In the genomic region with DNA sequence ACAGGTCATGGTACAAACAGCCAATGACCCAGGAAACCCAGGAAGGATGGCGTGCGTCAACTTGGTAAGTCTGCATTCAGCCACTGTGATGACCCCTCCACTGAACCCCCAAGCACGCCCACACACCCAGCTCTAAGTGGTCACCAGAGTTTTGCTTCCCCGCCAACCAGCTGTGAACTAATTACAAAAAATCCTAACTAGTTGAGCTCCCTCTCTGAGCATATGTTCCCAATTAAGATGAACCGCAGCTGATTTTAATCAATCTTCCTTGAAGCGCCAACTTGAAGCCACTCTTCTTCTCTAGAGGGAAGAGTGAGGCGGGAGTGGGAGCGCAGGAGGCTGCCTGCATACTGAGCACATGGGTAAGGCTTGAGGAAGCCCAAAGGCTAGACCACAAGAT, we compare ENCODE assay signal across 24 mouse cellular contexts.
DNase-seq lines count a peak whose midpoint lies in the region; ATAC-seq and TF ChIP-seq lines count a peak whose summit lies in the region.
"Had no signal": no experiment of that assay in that cellular context is flagged by ENCODE, and none has a peak within 500 bp of the region (broad histone marks: within the 10 kb centered on the region; RNA-seq: fewer than 3 reads in every experiment).

No protein-coding gene starts in this region.

- 0 out of 2 replicates have a peak overlapping the region, but pooled peaks have one; percentile 30 for H3K27ac ChIP-seq in forebrain, embryonic 16.5 days (ENCODE audit: low read length)
- no peak overlapping the region for H3K27ac ChIP-seq in forebrain, embryonic 10.5 days
- H3K27ac ChIP-seq in embryonic facial prominence, embryonic 11.5 days (replicated peaks; ENCODE audit: low read depth, low read length): no peak overlapping the region
- peak overlapping the region; percentile 53 for H3K27ac ChIP-seq in limb, embryonic 10.5 days
- H3K27ac ChIP-seq in intestine, postnatal 0 days (ENCODE audit: low read depth, low read length): no peak overlapping the region
- H3K27ac ChIP-seq: gastrocnemius, adult 2 months; hindbrain, embryonic 14.5 days; kidney, postnatal 0 days; liver, embryonic 13.5 days; neural tube, embryonic 12.5 days; stomach, postnatal 0 days had no signal

- H3K4me3 ChIP-seq in forebrain, embryonic 16.5 days (replicated peaks; ENCODE audit: low read length): no peak overlapping the region
- no peak overlapping the region for H3K4me3 ChIP-seq in forebrain, embryonic 10.5 days
- H3K4me3 ChIP-seq in embryonic facial prominence, embryonic 11.5 days (ENCODE audit: low read depth, low read length): no peak overlapping the region
- H3K4me3 ChIP-seq in limb, embryonic 10.5 days: no peak overlapping the region
- H3K4me3 ChIP-seq in intestine, postnatal 0 days (ENCODE audit: low read depth, low read length): no peak overlapping the region
- H3K4me3 ChIP-seq: gastrocnemius, adult 2 months; heart, embryonic 12.5 days; layer of hippocampus, adult 2 months; liver, embryonic 13.5 days; neural tube, embryonic 12.5 days had no signal

- H3K27me3 ChIP-seq in forebrain, embryonic 16.5 days (replicated peaks; ENCODE audit: control insufficient read depth, insufficient read depth, low read length): no peaks in the 10 kb centered on the region
- no peaks in the 10 kb centered on the region for H3K27me3 ChIP-seq in forebrain, embryonic 10.5 days (ENCODE audit: poor library complexity, severe bottlenecking)
- H3K27me3 ChIP-seq in embryonic facial prominence, embryonic 11.5 days (ENCODE audit: control insufficient read depth, insufficient read depth, low read length): no peaks in the 10 kb centered on the region
- no peaks in the 10 kb centered on the region for H3K27me3 ChIP-seq in limb, embryonic 10.5 days (ENCODE audit: low read depth, poor library complexity, severe bottlenecking)
- H3K27me3 ChIP-seq in intestine, postnatal 0 days (replicated peaks; ENCODE audit: control insufficient read depth, insufficient read depth, low read length): no peaks in the 10 kb centered on the region
- H3K27me3 ChIP-seq: heart, embryonic 12.5 days; liver, embryonic 13.5 days; neural tube, embryonic 12.5 days had no signal

- no peaks in the 10 kb centered on the region for H3K36me3 ChIP-seq in forebrain, embryonic 16.5 days (ENCODE audit: control insufficient read depth, insufficient read depth)
- peaks cover 38% of the 10 kb centered on the region for H3K36me3 ChIP-seq in forebrain, embryonic 10.5 days (replicated peaks)
- no peaks in the 10 kb centered on the region for H3K36me3 ChIP-seq in embryonic facial prominence, embryonic 11.5 days (replicated peaks; ENCODE audit: control insufficient read depth, insufficient read depth, low read depth, low read length)
- H3K36me3 ChIP-seq in limb, embryonic 10.5 days: peaks cover 33% of the 10 kb centered on the region
- H3K36me3 ChIP-seq in intestine, postnatal 0 days (ENCODE audit: control insufficient read depth, insufficient read depth): peaks cover 6% of the 10 kb centered on the region; the same call in 1 of the 2 replicates
- H3K36me3 ChIP-seq: neural tube, embryonic 12.5 days had no signal

- H3K4me2 ChIP-seq in forebrain, embryonic 16.5 days (ENCODE audit: low read length): no peak overlapping the region
- no peak overlapping the region for H3K4me2 ChIP-seq in embryonic facial prominence, embryonic 11.5 days (ENCODE audit: low read depth, low read length)
- no peak overlapping the region for H3K4me2 ChIP-seq in intestine, postnatal 0 days (replicated peaks; ENCODE audit: low read depth)
- H3K4me2 ChIP-seq: heart, embryonic 12.5 days; hindbrain, embryonic 14.5 days; liver, embryonic 13.5 days; lung, embryonic 14.5 days; neural tube, embryonic 12.5 days had no signal

- H3K9ac ChIP-seq in forebrain, embryonic 16.5 days (replicated peaks; ENCODE audit: low read depth, low read length): no peak overlapping the region
- no peak overlapping the region for H3K9ac ChIP-seq in embryonic facial prominence, embryonic 11.5 days (replicated peaks; ENCODE audit: low read length)
- H3K9ac ChIP-seq in intestine, postnatal 0 days (ENCODE audit: low read depth, low read length): no peak overlapping the region
- H3K9ac ChIP-seq: heart, embryonic 12.5 days; hindbrain, embryonic 14.5 days; liver, embryonic 13.5 days; lung, embryonic 14.5 days; neural tube, embryonic 12.5 days had no signal

- no peak for TF ChIP-seq CTCF in intestine, postnatal 0 days (IDR thresholded peaks at IDR 0.05; ENCODE audit: low read depth)

- no peak for DNase-seq in forebrain, embryonic 10.5 days (ENCODE audit: extremely low spot score, low spot score)
- peak; percentile 61 for DNase-seq in NIH3T3 (ENCODE audit: low read depth)
- DNase-seq in embryonic facial prominence, embryonic 11.5 days (ENCODE audit: low spot score): peak; percentile 81
- peak; percentile 53 for DNase-seq in limb, embryonic 10.5 days (ENCODE audit: low spot score)
- no peak for DNase-seq in yolk sac, embryonic 10.5 days (ENCODE audit: low spot score)
- no peak for DNase-seq in thymus, postnatal 4 days
- DNase-seq: cerebellum, adult 2 months; cerebellum, postnatal 36 days; gastrocnemius, adult 2 months; heart, postnatal 14 days; kidney, adult 11 months; liver, embryonic 13.5 days; lung, embryonic 14.5 days; lung, postnatal 4 days; right cerebral cortex, adult 18-20 months had no signal

- H3K9me3 ChIP-seq in forebrain, embryonic 16.5 days (ENCODE audit: control insufficient read depth, low read length): no peaks in the 10 kb centered on the region
- no peaks in the 10 kb centered on the region for H3K9me3 ChIP-seq in forebrain, embryonic 10.5 days
- H3K9me3 ChIP-seq in embryonic facial prominence, embryonic 11.5 days (replicated peaks; ENCODE audit: control insufficient read depth, low read length): no peaks in the 10 kb centered on the region
- H3K9me3 ChIP-seq in limb, embryonic 10.5 days (replicated peaks): no peaks in the 10 kb centered on the region
- no peaks in the 10 kb centered on the region for H3K9me3 ChIP-seq in intestine, postnatal 0 days (ENCODE audit: control insufficient read depth)
- H3K9me3 ChIP-seq: G1E; heart, embryonic 12.5 days; liver, embryonic 13.5 days; neural tube, embryonic 12.5 days had no signal

- peaks cover 33% of the 10 kb centered on the region for H3K4me1 ChIP-seq in forebrain, embryonic 16.5 days (replicated peaks; ENCODE audit: control insufficient read depth, insufficient read depth, low read length)
- H3K4me1 ChIP-seq in forebrain, embryonic 10.5 days: peaks cover 12% of the 10 kb centered on the region; the same call in 1 of the 2 replicates
- no peaks in the 10 kb centered on the region for H3K4me1 ChIP-seq in embryonic facial prominence, embryonic 11.5 days (ENCODE audit: control insufficient read depth, insufficient read depth, low read length)
- peaks cover 49% of the 10 kb centered on the region for H3K4me1 ChIP-seq in limb, embryonic 10.5 days
- H3K4me1 ChIP-seq in intestine, postnatal 0 days (replicated peaks; ENCODE audit: control insufficient read depth, insufficient read depth, low read length): no peaks in the 10 kb centered on the region
- H3K4me1 ChIP-seq: heart, embryonic 12.5 days; liver, embryonic 13.5 days; neural tube, embryonic 12.5 days had no signal

- ATAC-seq in forebrain, embryonic 16.5 days: no peak
- no peak for ATAC-seq in embryonic facial prominence, embryonic 11.5 days (replicated peaks; ENCODE audit: insufficient number of reproducible peaks, low FRiP score, low TSS enrichment, low read depth)
- ATAC-seq in intestine, postnatal 0 days: no peak

- 81% methylated on average over 8 of the region's 8 CpGs for WGBS in forebrain, embryonic 16.5 days
- 76% methylated on average over 8 of the region's 8 CpGs for WGBS in forebrain, embryonic 10.5 days
- 27% methylated on average over 8 of the region's 8 CpGs for WGBS in embryonic facial prominence, embryonic 11.5 days
- WGBS in limb, embryonic 10.5 days: 29% methylated on average over 8 of the region's 8 CpGs
- 94% methylated on average over 8 of the region's 8 CpGs for WGBS in intestine, postnatal 0 days

Comparison
In these comparisons a context has a peak if more than half of its experiments do, and no peak if none do; other contexts are left out.
1. H3K27ac ChIP-seq: peak in forebrain, embryonic 16.5 days (single experiment) and limb, embryonic 10.5 days (single experiment); none in forebrain, embryonic 10.5 days (single experiment), embryonic facial prominence, embryonic 11.5 days (single experiment) and intestine, postnatal 0 days (single experiment).
2. DNase-seq: peak in NIH3T3 (single experiment), embryonic facial prominence, embryonic 11.5 days (single experiment) and limb, embryonic 10.5 days (single experiment); none in forebrain, embryonic 10.5 days (single experiment), yolk sac, embryonic 10.5 days (single experiment) and thymus, postnatal 4 days (single experiment).